Mouse (Mus musculus): ENCODE measurements around the gene Kcns3. TPM values are rescaled to one million over a fixed set of nuclear protein-coding genes. Genes with fewer than 3 reads are reported as not detected.

Gene Kcns3
- polyA plus RNA-seq, 2 experiments, result 0.03 TPM; not detected in 1

GRCm38 (mm10) chr12:11195031-11195430 is 44.2 kb upstream of the Kcns3 start:
- ATAC-seq (ENCODE audit: insufficient read depth) (no peak), DNase-seq (ENCODE audit: low read depth in 3 of 3, low spot score in 3 of 3) (no peak)
- TF ChIP-seq CTCF (IDR thresholded peaks at IDR 0.05; ENCODE audit: low read depth) (no peak), EP300 (IDR thresholded peaks at IDR 0.05; ENCODE audit: low read depth) (no peak)
- Histone ChIP-seq H3K9me3 (ENCODE audit: control insufficient read depth, low read length) (no peaks in the 10 kb centered on the region), H3K4me3 (ENCODE audit: insufficient read depth in 1 of 2, low read depth in 2 of 2, low read length in 2 of 2) (no peak overlapping the region), H3K4me1 (replicated peaks; ENCODE audit: control insufficient read depth in 2 of 2, insufficient read depth in 2 of 2, low read length in 1 of 2) (no peaks in the 10 kb centered on the region), H3K4me2 (ENCODE audit: low read depth) (no peak overlapping the region), H3K27ac (no peak overlapping the region), H3K9ac (replicated peaks) (no peak overlapping the region), H3K27me3 (ENCODE audit: control insufficient read depth, insufficient read depth, low read length) (no peaks in the 10 kb centered on the region), H3K36me3 (replicated peaks; ENCODE audit: control insufficient read depth, insufficient read depth, low read depth) (no peaks in the 10 kb centered on the region)
- 74% methylated on average over 1 of the region's 1 CpGs for WGBS (ENCODE audit: insufficient replicate concordance)

GRCm38 (mm10) chr12:11178486-11179154 is 27.8 kb upstream of the Kcns3 start:
- Histone ChIP-seq H3K4me1 (replicated peaks; ENCODE audit: control insufficient read depth in 2 of 2, insufficient read depth in 2 of 2, low read length in 1 of 2) (no peaks in the 10 kb centered on the region), H3K4me3 (ENCODE audit: insufficient read depth in 1 of 2, low read depth in 2 of 2, low read length in 2 of 2) (no peak overlapping the region), H3K9me3 (ENCODE audit: control insufficient read depth, low read length) (no peaks in the 10 kb centered on the region), H3K27ac (no peak overlapping the region), H3K27me3 (ENCODE audit: control insufficient read depth, insufficient read depth, low read length) (no peaks in the 10 kb centered on the region), H3K9ac (replicated peaks) (no peak overlapping the region), H3K4me2 (ENCODE audit: low read depth) (no peak overlapping the region), H3K36me3 (replicated peaks; ENCODE audit: control insufficient read depth, insufficient read depth, low read depth) (no peaks in the 10 kb centered on the region)
- no peak for ATAC-seq (ENCODE audit: insufficient read depth)
- peak; percentile 85 for TF ChIP-seq CTCF (IDR thresholded peaks at IDR 0.05; ENCODE audit: low read depth)
- no peak for TF ChIP-seq EP300 (IDR thresholded peaks at IDR 0.05; ENCODE audit: low read depth)
- DNase-seq (ENCODE audit: low read depth in 3 of 3, low spot score in 3 of 3), result peak; percentile 36 to 42 (median 37)
- WGBS (ENCODE audit: insufficient replicate concordance), result 17% methylated on average over 11 of the region's 11 CpGs

- ATAC-seq (ENCODE audit: insufficient read depth), result no peak
- Histone ChIP-seq H3K9ac (replicated peaks) (no peak overlapping the region), H3K4me1 (replicated peaks; ENCODE audit: control insufficient read depth in 2 of 2, insufficient read depth in 2 of 2, low read length in 1 of 2) (no peaks in the 10 kb centered on the region), H3K4me3 (ENCODE audit: insufficient read depth in 1 of 2, low read depth in 2 of 2, low read length in 2 of 2) (no peak overlapping the region), H3K36me3 (replicated peaks; ENCODE audit: control insufficient read depth, insufficient read depth, low read depth) (no peaks in the 10 kb centered on the region), H3K9me3 (ENCODE audit: control insufficient read depth, low read length) (no peaks in the 10 kb centered on the region), H3K27me3 (ENCODE audit: control insufficient read depth, insufficient read depth, low read length) (no peaks in the 10 kb centered on the region), H3K4me2 (ENCODE audit: low read depth) (no peak overlapping the region), H3K27ac (no peak overlapping the region)
- WGBS (ENCODE audit: insufficient replicate concordance), result 14% methylated on average over 5 of the region's 5 CpGs
- DNase-seq (ENCODE audit: low read depth in 3 of 3, low spot score in 3 of 3), result no peak
- no peak for TF ChIP-seq EP300 (IDR thresholded peaks at IDR 0.05; ENCODE audit: low read depth)
- no peak for TF ChIP-seq CTCF (IDR thresholded peaks at IDR 0.05; ENCODE audit: low read depth)
Observed at GRCm38 (mm10) chr12:11177408-11178394, 26.8 kb upstream of the Kcns3 start.

- Histone ChIP-seq H3K9me3 (ENCODE audit: control insufficient read depth, low read length) (no peaks in the 10 kb centered on the region), H3K27ac (no peak overlapping the region), H3K9ac (replicated peaks) (no peak overlapping the region), H3K36me3 (replicated peaks; ENCODE audit: control insufficient read depth, insufficient read depth, low read depth) (no peaks in the 10 kb centered on the region), H3K4me2 (ENCODE audit: low read depth) (no peak overlapping the region), H3K4me1 (replicated peaks; ENCODE audit: control insufficient read depth in 2 of 2, insufficient read depth in 2 of 2, low read length in 1 of 2) (no peaks in the 10 kb centered on the region), H3K4me3 (ENCODE audit: insufficient read depth in 1 of 2, low read depth in 2 of 2, low read length in 2 of 2) (no peak overlapping the region), H3K27me3 (ENCODE audit: control insufficient read depth, insufficient read depth, low read length) (no peaks in the 10 kb centered on the region)
- no peak for ATAC-seq (ENCODE audit: insufficient read depth)
- 61% methylated on average over 3 of the region's 3 CpGs for WGBS (ENCODE audit: insufficient replicate concordance)
- TF ChIP-seq EP300 (IDR thresholded peaks at IDR 0.05; ENCODE audit: low read depth) (no peak), CTCF (IDR thresholded peaks at IDR 0.05; ENCODE audit: low read depth) (no peak)
- no peak for DNase-seq (ENCODE audit: low read depth in 3 of 3, low spot score in 3 of 3)
Observed at GRCm38 (mm10) chr12:11158670-11159069, 7.8 kb upstream of the Kcns3 start.

GRCm38 (mm10) chr12:11155123-11155522 is 4.3 kb upstream of the Kcns3 start:
- Histone ChIP-seq H3K4me3 (ENCODE audit: insufficient read depth in 1 of 2, low read depth in 2 of 2, low read length in 2 of 2) (no peak overlapping the region), H3K9me3 (ENCODE audit: control insufficient read depth, low read length) (no peaks in the 10 kb centered on the region)
- WGBS (ENCODE audit: insufficient replicate concordance), result 61% methylated on average over 1 of the region's 1 CpGs

More at GRCm38 (mm10) chr12:11155123-11155522, 4.3 kb upstream of the Kcns3 start:
- no peaks in the 10 kb centered on the region for H3K4me1 ChIP-seq (replicated peaks; ENCODE audit: control insufficient read depth in 2 of 2, insufficient read depth in 2 of 2, low read length in 1 of 2)
- H3K36me3 ChIP-seq (replicated peaks; ENCODE audit: control insufficient read depth, insufficient read depth, low read depth), result no peaks in the 10 kb centered on the region
- DNase-seq (ENCODE audit: low read depth in 3 of 3, low spot score in 3 of 3), result no peak
- no peak overlapping the region for H3K9ac ChIP-seq (replicated peaks)
- TF ChIP-seq CTCF (IDR thresholded peaks at IDR 0.05; ENCODE audit: low read depth) (no peak), EP300 (IDR thresholded peaks at IDR 0.05; ENCODE audit: low read depth) (no peak)
- no peak overlapping the region for H3K4me2 ChIP-seq (ENCODE audit: low read depth)
- peaks cover 17% of the 10 kb centered on the region for H3K27me3 ChIP-seq (ENCODE audit: control insufficient read depth, insufficient read depth, low read length)
- no peak for ATAC-seq (ENCODE audit: insufficient read depth)
- no peak overlapping the region for H3K27ac ChIP-seq

All from liver, embryonic 14.5 days (tissue).